In the genomic region with DNA sequence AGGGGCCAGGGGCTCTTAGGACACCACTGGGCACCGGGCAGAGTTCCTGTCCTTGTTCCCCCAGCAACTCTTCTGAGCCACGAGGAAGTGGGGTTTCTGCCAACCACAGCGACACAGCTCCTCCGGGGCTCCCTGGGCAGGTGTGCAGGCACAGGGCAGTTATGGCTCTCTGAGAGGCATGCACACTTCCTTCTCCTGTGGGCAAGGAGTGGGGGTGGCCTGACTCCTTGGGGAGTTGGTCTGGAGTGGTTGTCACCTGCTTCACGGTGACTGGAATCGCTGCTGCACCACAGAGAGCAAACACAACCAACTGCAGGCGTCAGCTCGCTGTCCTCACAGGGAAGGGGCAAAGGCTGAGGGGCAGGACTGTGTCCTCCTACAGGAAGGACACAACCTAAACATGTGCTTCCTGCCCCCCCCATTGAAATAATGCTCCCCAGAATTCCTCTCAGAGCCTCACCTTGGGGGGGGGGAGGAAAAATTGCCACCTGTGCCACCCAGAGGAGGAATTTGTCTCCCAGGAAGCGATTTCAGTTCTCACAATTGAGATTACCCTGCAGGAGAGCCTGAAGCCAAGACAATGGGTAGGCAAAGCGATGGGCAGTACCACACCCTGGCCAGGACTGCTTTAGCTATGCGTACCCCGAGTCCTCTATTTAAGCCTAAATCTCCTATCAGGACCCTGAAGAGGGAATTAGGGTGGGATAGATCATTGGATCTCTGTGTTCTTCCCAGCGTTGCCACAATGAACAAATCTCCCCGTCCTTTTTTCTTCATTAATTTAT, we compare ENCODE assay signal across 14 mouse cellular contexts. TPM values are rescaled to one million over a fixed set of nuclear protein-coding genes. Genes with fewer than 3 reads are reported as not detected.
DNase-seq lines count a peak whose midpoint lies in the region; ATAC-seq and TF ChIP-seq lines count a peak whose summit lies in the region.
"Had no signal": no experiment of that assay in that cellular context is flagged by ENCODE, and none has a peak within 500 bp of the region (broad histone marks: within the 10 kb centered on the region; RNA-seq: fewer than 3 reads in every experiment).

No protein-coding gene starts in this region.

- H3K27me3 ChIP-seq in thymus, adult 2 months (ENCODE audit: control insufficient read depth, insufficient read depth, low read length), result no peaks in the 10 kb centered on the region
- H3K27me3 ChIP-seq in intestine, embryonic 15.5 days (replicated peaks), result no peaks in the 10 kb centered on the region
- no peaks in the 10 kb centered on the region for H3K27me3 ChIP-seq in stomach, embryonic 16.5 days (ENCODE audit: control insufficient read depth, insufficient read depth, low read length)
- H3K27me3 ChIP-seq in cerebellum, adult 2 months (ENCODE audit: control insufficient read depth, insufficient read depth, low read length), result no peaks in the 10 kb centered on the region
- H3K27me3 ChIP-seq in heart, adult 2 months (ENCODE audit: control insufficient read depth, insufficient read depth, low read length), result no peaks in the 10 kb centered on the region
- H3K27me3 ChIP-seq: forebrain, embryonic 13.5 days; midbrain, embryonic 13.5 days had no signal

- no peak for TF ChIP-seq POLR2A in thymus, adult 2 months (IDR thresholded peaks at IDR 0.05; ENCODE audit: control insufficient read depth, extremely low read depth, insufficient read depth, low read length, poor library complexity)
- no peak for TF ChIP-seq POLR2A in cerebellum, adult 2 months (IDR thresholded peaks at IDR 0.05; ENCODE audit: borderline replicate concordance, insufficient read depth, low read length)
- TF ChIP-seq POLR2A in heart, adult 2 months (IDR thresholded peaks at IDR 0.05; ENCODE audit: insufficient read depth, low read depth, low read length), result no peak

- TF ChIP-seq EP300 in heart, adult 2 months (IDR thresholded peaks at IDR 0.05; ENCODE audit: insufficient read depth, low read depth, low read length), result no peak

- H3K27ac ChIP-seq in thymus, adult 2 months (ENCODE audit: control insufficient read depth, insufficient read depth, low read length), result no peak overlapping the region
- peak overlapping the region; percentile 82 for H3K27ac ChIP-seq in intestine, embryonic 15.5 days
- peak overlapping the region; percentile 80 for H3K27ac ChIP-seq in stomach, embryonic 16.5 days (ENCODE audit: low read length)
- no peak overlapping the region for H3K27ac ChIP-seq in cerebellum, adult 2 months (ENCODE audit: insufficient read depth, low read length)
- no peak overlapping the region for H3K27ac ChIP-seq in heart, adult 2 months
- H3K27ac ChIP-seq: forebrain, embryonic 13.5 days; kidney, postnatal 0 days; midbrain, embryonic 13.5 days; neural tube, embryonic 12.5 days had no signal

- TF ChIP-seq CTCF in thymus, adult 2 months (IDR thresholded peaks at IDR 0.05; ENCODE audit: borderline replicate concordance, control insufficient read depth, extremely low read depth, insufficient read depth, low read length, poor library complexity), result no peak
- no peak for TF ChIP-seq CTCF in cerebellum, adult 2 months (IDR thresholded peaks at IDR 0.05; ENCODE audit: borderline replicate concordance, insufficient read depth, low read depth, low read length)
- TF ChIP-seq CTCF in heart, adult 2 months (IDR thresholded peaks at IDR 0.05), result no peak

- H3K4me3 ChIP-seq in thymus, adult 2 months (ENCODE audit: control insufficient read depth, insufficient read depth, low read length), result no peak overlapping the region
- H3K4me3 ChIP-seq in intestine, embryonic 15.5 days (replicated peaks), result peak overlapping the region; percentile 29
- H3K4me3 ChIP-seq in stomach, embryonic 16.5 days (replicated peaks; ENCODE audit: low read length), result peak overlapping the region; percentile 18
- no peak overlapping the region for H3K4me3 ChIP-seq in cerebellum, adult 2 months (replicated peaks; ENCODE audit: insufficient read depth, low read depth, low read length)
- no peak overlapping the region for H3K4me3 ChIP-seq in heart, adult 2 months
- H3K4me3 ChIP-seq: forebrain, embryonic 13.5 days; midbrain, embryonic 13.5 days; neural tube, embryonic 12.5 days had no signal

- H3K36me3 ChIP-seq in thymus, adult 2 months (ENCODE audit: control insufficient read depth, insufficient read depth, low read length), result no peaks in the 10 kb centered on the region
- no peaks in the 10 kb centered on the region for H3K36me3 ChIP-seq in intestine, embryonic 15.5 days
- no peaks in the 10 kb centered on the region for H3K36me3 ChIP-seq in stomach, embryonic 16.5 days (ENCODE audit: control insufficient read depth, insufficient read depth, low read length)
- H3K36me3 ChIP-seq in heart, adult 2 months (ENCODE audit: control insufficient read depth, insufficient read depth, low read length), result no peaks in the 10 kb centered on the region
- H3K36me3 ChIP-seq: midbrain, embryonic 13.5 days; neural tube, embryonic 12.5 days had no signal

- peaks cover 12% of the 10 kb centered on the region for H3K4me1 ChIP-seq in thymus, adult 2 months (replicated peaks; ENCODE audit: control insufficient read depth, insufficient read depth, low read length)
- H3K4me1 ChIP-seq in intestine, embryonic 15.5 days (replicated peaks), result no peaks in the 10 kb centered on the region
- no peaks in the 10 kb centered on the region for H3K4me1 ChIP-seq in stomach, embryonic 16.5 days (ENCODE audit: control insufficient read depth, insufficient read depth, low read length)
- no peaks in the 10 kb centered on the region for H3K4me1 ChIP-seq in cerebellum, adult 2 months (ENCODE audit: control insufficient read depth, insufficient read depth, low read length)
- no peaks in the 10 kb centered on the region for H3K4me1 ChIP-seq in heart, adult 2 months (ENCODE audit: control insufficient read depth, insufficient read depth, low read length)
- H3K4me1 ChIP-seq: forebrain, embryonic 13.5 days; midbrain, embryonic 13.5 days; neural tube, embryonic 12.5 days had no signal

- intact Hi-C loops in heart, adult 2 months (cut with DNase I), result no loop called here

- H3K79me2 ChIP-seq in heart, adult 2 months (replicated peaks; ENCODE audit: control insufficient read depth, insufficient read depth, low read length), result no peaks in the 10 kb centered on the region

- WGBS in thymus, adult 2 months, result 42% methylated on average over 14 of the region's 14 CpGs
- WGBS in intestine, embryonic 15.5 days, result 46% methylated on average over 14 of the region's 14 CpGs
- WGBS in stomach, embryonic 16.5 days, result 39% methylated on average over 14 of the region's 14 CpGs
- WGBS in cerebellum, adult 2 months, result 46% methylated on average over 14 of the region's 14 CpGs
- WGBS in heart, adult 2 months, result 68% methylated on average over 14 of the region's 14 CpGs

- peak; percentile 85 for ATAC-seq in intestine, embryonic 15.5 days
- peak; percentile 72; the same call in 1 of the 2 replicates for ATAC-seq in stomach, embryonic 16.5 days (ENCODE audit: insufficient read depth, low FRiP score)
- ATAC-seq: forebrain, embryonic 13.5 days; midbrain, embryonic 13.5 days had no signal

- peak; percentile 21 for DNase-seq in thymus, postnatal 0 days (ENCODE audit: low spot score)
- no peak for DNase-seq in thymus, adult 2 months
- DNase-seq in lung, postnatal 10 days, result peak; percentile 52
- DNase-seq in cerebellum, adult 2 months, result no peak
- no peak for DNase-seq in heart, adult 2 months
- DNase-seq: cerebellum, adult 18-20 months; heart, postnatal 10 days; retina, postnatal 1 day had no signal

- H3K4me2 ChIP-seq in intestine, embryonic 15.5 days (replicated peaks), result peak overlapping the region; percentile 56
- H3K4me2 ChIP-seq in stomach, embryonic 16.5 days (ENCODE audit: low read depth, low read length), result peak overlapping the region; percentile 51
- H3K4me2 ChIP-seq: forebrain, embryonic 13.5 days; midbrain, embryonic 13.5 days; neural tube, embryonic 12.5 days had no signal

- peak overlapping the region; percentile 21; the same call in 1 of the 2 replicates for H3K9ac ChIP-seq in intestine, embryonic 15.5 days
- H3K9ac ChIP-seq in stomach, embryonic 16.5 days (ENCODE audit: low read length), result peak overlapping the region; percentile 49
- H3K9ac ChIP-seq in heart, adult 2 months (ENCODE audit: low read depth, low read length), result no peak overlapping the region
- H3K9ac ChIP-seq: forebrain, embryonic 13.5 days; midbrain, embryonic 13.5 days; neural tube, embryonic 12.5 days had no signal

- H3K9me3 ChIP-seq in intestine, embryonic 15.5 days, result no peaks in the 10 kb centered on the region
- H3K9me3 ChIP-seq in stomach, embryonic 16.5 days (replicated peaks; ENCODE audit: control insufficient read depth, low read length), result no peaks in the 10 kb centered on the region
- H3K9me3 ChIP-seq: forebrain, embryonic 13.5 days; midbrain, embryonic 13.5 days; neural tube, embryonic 12.5 days had no signal

RNA-seq across cellular contexts. Expression of gene 2010300C02Rik, which starts 54.2 kb away (rescaled TPM):
- 10.7 and 12.5 TPM in 2 replicates for polyA plus RNA-seq in thymus, postnatal 0 days (2015; fragmentation: Nextera tagmentation; extraction: Ambion mirVana)
- 6.1 and 6.6 TPM in 2 replicates for polyA plus RNA-seq in thymus, adult 2 months (2012; rRNA removed)
- polyA plus RNA-seq in intestine, embryonic 15.5 days (2015; fragmentation: Nextera tagmentation; extraction: Ambion mirVana), result 14.0 and 14.2 TPM in 2 replicates
- polyA plus RNA-seq in stomach, embryonic 16.5 days (2015; fragmentation: Nextera tagmentation; extraction: Ambion mirVana), result 10.3 and 11.9 TPM in 2 replicates
- 21.7 and 24.0 TPM in 2 replicates for polyA plus RNA-seq in cerebellum, adult 2 months (2012; rRNA removed)
- under 1 TPM; 0.55 to 0.60 TPM for total RNA-seq in heart, adult 2 months (2021)
- 0.91 and 1.1 TPM in 2 replicates for polyA plus RNA-seq in heart, adult 2 months (2012; rRNA removed)

Comparison
In these comparisons a context has a peak if more than half of its experiments do, and no peak if none do; other contexts are left out.
1. DNase-seq: peak in thymus, postnatal 0 days (single experiment) and lung, postnatal 10 days (single experiment); none in thymus, adult 2 months (single experiment), cerebellum, adult 2 months (0 of 2) and heart, adult 2 months (0 of 2).
2. H3K27ac ChIP-seq: peak in intestine, embryonic 15.5 days (single experiment) and stomach, embryonic 16.5 days (single experiment); none in thymus, adult 2 months (single experiment), cerebellum, adult 2 months (single experiment) and heart, adult 2 months (single experiment).
3. H3K4me3 ChIP-seq: peak in intestine, embryonic 15.5 days (single experiment) and stomach, embryonic 16.5 days (single experiment); none in thymus, adult 2 months (single experiment), cerebellum, adult 2 months (single experiment) and heart, adult 2 months (single experiment).